Mouse (Mus musculus): ENCODE measurements around the gene Tab2.

Gene Tab2

DNA sequence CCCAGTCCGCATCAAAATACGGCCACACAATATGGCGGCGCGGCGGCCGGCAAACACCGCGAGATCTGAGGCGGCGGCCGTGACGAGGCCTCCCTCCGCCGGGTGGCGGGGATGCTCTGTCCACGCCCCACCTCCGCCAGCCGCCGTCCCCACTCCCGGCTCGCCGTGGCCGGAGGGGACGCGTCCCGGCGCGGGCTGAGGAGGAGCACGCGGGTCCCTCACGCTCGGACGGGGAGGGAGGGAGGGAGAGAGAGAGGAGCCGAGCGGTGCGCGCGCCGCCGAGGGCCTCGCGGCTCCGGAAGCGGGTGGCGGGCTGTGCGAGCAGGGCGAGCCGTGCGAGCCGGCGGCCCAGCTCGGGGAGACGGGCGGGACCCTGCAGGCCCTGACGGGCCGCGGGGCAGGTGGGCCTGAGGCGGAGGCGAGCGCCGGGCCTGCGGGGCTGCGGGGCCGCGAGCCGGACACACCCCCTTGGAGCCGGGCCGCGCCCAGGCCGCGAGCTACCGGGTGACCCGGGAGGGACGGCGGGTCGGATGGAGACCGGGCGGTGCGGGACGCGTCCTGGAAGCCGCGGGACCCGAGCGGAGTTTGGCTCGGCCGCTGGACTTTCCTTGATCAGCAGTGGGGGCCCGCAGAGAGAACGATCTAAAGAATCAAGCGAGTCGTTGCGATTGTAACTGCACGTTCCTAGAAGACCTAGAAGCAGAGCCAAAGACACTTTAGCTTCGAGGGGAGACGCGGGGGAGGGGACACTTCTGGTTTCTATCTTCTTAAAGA is at the start of gene Tab2:
Gene Tab2 (minus strand): TSS at position 3 of the 774 bp plus-strand sequence.
- DNase-seq, result peak; percentile 93 to 96

DNA sequence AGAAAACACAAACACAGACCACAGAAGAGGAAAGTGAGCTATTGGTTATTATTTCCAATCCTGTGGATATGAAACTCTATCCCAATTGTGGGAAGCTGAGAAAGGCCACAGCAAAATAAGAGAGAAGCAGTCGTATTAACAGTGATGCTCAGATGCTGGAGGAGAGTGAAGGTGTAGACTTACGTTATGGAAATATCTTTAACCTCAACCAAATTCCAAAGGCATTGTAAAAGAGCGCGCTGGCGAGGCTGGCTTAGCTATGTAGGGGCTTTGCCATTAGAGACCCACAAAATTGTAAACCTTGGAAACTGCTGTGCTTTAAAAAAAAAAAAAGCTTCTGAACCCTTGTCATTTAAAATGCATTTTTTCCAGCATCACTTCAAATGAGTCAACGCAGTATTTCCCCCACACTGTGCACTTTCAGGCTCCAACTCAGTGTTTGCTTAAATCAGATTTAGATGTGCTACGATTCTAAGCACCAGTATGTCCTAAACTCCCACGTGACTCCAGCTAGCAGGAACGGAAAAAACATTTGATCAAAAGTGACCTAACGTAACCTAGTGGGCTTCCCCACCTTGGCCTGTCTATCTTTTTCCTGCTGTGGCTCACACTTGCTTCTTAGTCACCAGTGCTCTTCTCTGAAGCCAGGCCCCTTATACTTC is 36.4 kb upstream of the Tab2 start:
- no peak for DNase-seq

DNA sequence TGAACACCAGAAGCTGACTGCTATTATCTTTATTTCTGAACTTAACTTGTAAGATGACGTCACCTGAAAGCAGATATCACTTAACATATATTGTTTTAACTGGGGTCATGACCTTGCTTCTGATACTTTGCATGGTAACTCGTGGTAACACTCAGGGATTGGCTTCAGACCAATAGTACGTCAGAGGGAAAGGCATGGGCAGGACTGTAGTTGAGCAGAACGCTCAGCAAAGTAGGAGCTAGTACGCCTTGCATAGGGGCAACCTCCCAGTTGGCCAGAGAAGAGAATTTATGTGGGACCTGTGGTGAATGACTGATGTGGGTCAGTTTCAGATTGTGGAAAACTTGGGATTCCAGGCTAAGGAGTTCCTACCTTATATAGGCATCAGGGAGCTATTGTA is 35.6 kb upstream of the Tab2 start:
- DNase-seq, result no peak

DNA sequence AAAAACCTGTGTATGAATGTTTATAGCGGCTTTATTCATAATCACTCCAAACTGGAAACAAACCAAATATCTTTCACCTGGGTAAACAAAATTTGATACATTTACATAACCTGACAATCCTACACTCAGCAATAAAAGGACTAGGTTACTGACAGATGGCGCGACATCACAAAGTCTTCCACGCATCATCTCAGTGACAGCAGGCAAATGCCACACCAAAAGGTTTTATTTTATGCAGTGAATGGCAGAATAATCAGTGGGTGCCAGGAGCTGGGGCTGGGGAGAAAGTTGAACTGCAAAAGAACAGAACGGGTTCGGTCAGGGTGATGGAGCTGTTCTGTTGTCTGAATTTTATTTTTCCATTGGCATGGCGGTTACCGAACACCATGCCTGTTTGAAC is 31.5 kb upstream of the Tab2 start:
- DNase-seq, result no peak

DNA sequence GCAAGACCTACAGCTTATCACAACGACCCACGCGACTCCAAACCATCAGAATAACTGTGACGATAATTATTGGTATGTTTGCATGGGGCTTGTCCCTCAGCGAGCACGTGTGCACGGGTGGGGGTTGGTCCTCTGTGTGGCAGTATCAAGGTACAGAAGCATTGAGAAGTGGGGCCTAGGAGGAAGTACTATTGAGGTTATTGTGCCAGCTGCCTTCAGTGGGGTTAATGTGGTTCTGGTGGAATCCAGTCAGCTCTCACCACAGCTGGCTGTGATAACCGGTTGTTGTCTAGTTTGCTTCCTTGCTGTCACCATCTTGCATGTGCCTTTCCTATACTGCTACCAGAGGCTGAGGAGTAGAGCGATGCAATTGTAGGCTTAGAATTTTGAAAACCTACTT is 20.4 kb upstream of the Tab2 start:
- no peak for DNase-seq

DNA sequence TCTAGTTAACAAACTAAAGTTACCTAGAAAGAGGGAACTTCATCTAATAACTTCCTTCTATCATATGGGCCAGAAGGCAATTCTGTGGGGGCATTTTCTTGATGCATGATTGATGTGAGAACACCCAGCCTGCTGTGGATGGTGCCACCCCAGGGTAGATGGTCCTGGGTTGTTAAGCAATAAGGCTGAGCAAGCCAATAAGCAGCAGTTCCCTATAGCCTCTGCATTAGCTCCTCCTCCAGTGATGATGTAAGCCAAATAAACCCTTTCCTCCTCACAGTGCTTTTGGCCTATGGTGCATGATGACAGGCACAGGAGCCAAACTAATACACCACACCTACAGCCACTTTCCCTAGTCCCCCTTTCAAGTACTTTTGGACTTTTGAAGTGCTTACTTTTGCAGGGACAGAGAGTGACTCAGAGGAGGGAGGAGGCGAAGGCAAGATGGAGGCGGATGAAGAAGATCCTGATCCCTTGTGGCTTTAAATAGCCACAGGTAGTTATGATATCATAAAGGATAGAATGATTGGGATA is 12.8 kb upstream of the Tab2 start:
- DNase-seq, result no peak

DNA sequence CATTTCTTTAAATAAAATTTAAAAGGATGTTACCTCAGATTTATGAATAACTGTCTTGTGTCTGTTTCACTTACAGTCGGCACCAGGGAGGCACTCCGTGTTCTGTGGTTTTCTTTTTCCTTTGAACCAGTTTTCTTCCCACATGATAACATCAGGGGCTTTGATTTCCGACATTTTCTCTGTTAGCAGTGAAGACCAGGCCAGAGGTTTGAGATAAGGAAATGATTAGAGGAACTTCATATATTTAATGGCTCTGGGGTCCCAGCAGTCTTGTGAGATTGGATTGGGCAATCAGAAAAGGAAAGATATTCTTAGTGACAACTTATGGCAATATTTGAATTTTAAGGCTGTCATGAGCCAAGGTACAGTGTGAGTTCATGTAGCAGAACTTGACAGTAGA is 11.1 kb upstream of the Tab2 start:
- DNase-seq, result no peak

DNA sequence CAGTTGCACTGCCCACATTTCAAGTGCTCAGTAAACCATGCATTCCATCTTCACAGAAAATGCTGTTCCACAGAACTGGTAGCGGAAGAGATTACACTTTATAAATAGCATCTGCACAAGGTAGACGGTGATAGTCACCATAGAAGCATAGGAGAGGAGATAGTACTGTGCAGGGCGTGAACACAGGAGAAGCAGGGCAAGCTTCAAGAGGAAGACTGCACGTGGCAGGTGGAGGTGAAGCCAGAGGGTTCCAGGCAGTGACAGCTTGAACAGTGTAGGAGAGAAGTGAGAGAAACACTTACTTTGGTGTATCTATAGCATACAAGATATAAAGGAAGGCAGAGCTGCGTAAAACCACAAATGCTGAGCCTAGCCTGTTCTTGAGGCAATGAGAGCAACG is 3.0 kb upstream of the Tab2 start:
- no peak for DNase-seq

DNA sequence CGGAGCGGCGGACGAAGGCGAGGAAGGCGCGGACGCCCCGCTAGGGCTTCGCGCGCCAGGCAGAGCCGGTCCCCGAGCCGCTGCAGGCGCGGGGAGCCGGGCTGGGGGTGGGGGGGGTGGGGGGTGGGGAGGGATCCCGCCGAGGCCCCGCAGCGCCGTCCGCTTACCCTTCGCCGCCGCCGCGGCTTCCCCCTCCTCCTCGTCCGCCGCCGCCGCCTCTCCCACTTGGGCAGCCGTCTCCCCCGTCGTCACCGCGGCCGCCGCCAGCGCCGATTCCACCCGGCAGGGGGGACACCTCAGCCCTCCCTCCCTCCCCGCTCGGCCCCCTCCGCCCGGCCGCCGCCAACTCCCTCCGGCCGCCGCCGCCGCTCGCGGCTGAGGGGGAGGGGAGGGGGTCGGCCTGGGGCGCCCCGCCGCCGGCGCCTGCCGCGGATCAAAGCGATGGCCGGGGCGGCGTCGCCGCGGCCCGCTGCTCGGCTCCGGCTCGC is 352 bp downstream of the Tab2 start:
- DNase-seq, result peak; percentile 76 to 78

DNA sequence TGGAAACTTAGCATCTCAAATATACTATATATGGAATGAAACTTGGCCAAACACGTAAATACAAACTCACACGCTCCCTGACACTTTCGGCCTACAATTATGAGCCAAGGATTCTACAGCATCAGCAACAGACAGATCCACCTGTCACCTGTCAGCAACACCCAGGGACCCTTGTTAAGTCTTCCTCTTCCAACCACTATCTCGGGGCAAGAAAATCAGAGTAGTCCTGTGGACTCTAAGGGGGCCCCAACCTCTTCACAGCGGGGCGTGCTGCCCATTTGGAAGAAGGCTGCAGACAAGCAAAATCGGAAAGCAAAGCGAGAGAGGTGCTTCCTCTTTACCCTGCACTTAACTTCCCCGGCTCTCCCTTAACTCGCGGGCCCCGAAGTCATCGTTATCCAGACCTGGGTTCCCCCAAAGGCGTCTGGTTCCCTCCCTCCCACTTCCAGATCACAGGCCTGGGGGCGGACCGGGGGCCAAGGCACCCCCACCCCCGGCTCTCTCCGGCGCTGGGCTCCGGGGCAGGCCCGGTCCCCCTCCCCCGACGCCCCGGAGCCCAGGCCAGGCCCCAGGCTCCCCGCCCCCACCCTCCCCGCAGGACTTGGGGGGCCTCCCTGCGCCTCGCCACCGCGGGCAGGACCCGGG is 919 bp downstream of the Tab2 start:
- DNase-seq, result peak; percentile 55 to 58

DNA sequence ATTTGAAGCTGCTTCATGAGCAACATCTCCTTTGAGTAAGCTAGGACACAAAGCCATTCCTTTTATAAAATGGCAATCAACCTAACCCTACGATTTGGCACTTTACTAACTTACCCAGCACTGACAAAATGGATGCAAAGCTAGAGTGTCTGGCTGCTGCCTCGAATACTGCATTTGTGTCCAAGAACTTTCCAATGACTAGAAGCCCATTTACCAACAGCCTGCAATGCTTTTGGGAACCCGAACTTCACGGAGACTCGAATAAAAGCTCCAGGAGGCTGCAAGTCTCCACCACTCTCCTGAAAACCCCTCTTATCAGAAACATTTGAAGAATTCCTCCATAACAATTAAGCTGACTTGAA is 1.4 kb downstream of the Tab2 start:
- DNase-seq, result peak; percentile 9 to 16

DNA sequence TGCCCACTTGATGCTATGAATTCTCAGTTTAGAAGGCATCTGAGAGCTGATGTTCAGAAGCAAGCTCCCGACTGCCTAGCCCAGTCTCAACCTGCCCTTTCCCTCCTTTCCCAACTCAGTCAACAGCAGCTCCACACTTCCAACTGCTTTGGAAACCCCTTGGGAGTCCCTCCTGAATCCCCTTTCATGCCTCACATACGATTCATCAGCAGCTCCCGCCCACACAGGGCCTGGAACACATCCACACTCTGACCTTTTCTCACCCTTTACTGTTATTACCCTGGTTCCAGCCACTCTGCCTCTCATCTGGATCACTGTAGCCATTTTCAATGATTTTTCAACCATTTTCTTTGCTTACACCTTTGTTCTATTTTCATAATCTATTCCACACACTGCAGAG is 13.0 kb downstream of the Tab2 start:
- no peak for DNase-seq

DNA sequence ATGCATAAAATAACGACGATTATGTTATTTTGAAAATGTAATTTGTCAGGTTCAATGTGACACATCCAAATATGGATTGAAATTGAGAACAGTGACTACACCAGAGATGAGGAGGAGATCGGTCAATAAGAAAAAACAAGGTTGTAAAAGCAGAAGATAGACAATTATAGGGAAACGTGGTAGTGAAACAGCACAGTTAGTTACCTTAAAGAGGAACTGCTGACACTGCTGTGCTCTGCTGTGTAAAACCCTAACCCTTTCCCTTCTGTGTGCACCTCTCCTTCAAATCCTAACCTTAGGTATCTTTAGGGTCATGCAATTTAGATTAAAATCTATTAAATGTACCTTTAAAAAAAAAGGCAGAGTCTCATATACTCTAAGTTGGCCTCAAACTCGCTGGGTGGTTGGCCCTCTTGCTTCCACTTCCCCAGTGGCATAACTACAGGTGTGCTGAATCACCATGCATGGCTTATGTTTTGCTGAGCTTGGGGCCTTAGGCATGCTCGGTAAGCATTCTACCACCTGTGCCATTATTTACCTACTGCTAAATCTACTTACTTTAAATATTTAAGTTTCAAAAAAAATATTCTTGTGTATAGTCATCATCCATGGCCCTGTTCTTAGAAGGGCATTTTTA is 19.4 kb downstream of the Tab2 start:
- no peak for DNase-seq

DNA sequence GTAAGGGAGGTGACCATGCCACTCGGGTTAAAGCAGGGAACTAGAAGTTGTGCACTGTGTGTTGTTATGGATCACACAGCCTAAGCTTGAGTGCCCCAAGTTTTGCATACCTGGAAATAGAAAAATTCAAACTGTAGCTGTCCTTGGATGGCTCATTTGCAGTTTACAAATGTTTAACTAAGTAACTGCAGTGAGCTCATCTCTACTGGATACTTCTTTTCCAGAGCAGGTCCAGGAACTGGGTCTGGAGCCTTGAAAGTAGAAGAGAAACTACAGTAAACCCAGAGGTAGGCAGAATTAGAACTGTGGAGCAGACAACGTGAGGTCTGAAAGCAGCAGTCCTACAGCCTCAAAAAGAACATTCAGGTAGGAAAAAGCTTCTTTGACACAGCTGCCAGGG is 23.1 kb downstream of the Tab2 start:
- no peak for DNase-seq

DNA sequence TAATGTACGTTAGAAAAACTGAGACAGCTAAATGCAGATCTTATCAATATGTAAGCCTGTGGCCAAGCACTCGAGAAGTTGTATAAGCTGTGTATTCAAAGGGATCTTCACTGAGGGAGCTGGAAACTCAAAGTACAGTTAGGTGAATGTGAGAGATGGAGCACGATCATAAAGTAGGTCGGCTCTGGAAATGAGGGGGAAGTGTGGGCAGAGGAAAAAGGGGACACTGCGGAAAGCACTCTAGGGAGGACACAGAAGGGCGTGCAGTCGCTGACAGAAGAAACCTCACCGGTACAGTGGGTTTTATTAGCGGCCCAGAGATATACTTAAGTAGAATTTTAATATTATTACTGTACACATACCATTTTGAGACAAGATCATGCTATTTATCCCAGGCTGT is 27.0 kb downstream of the Tab2 start:
- no peak for DNase-seq

DNA sequence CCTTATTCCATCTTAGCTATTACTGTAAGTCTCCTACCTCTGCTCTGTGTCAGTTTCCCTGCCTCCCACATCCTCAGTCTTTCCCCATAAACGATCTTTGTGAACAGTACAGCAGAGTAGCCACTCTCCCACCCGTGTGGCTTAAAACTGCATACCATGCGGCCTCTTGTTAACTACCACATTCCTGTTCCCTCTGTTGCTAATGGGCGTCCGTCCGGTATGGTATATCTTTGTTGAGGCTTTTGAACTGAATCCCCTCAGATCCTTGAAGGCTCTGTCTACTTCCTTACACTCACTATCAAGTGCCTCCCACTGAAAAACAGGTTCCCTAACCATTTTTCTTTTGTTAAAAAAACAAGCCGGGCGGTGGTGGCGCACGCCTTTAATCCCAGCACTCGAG is 30.5 kb downstream of the Tab2 start:
- DNase-seq, result no peak

DNA sequence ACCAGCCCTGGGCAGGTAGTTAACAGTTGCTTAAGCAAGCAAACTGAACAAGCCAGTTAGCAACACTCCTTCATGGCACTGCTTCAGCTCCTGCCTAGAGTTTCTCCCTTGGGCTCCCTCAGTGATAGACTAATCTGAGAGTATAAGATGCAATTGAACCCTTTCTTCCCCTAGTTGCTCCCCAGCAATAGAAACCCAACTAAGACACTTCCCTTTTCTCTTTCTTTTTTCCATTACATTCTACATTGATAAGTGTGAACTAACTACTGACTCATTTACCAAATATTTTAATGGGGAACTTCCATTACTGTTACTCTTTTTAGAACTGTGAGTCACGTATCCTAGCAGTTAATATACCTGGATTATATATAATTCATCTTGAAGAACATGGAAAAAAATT is 32.6 kb downstream of the Tab2 start:
- DNase-seq, result no peak

DNA sequence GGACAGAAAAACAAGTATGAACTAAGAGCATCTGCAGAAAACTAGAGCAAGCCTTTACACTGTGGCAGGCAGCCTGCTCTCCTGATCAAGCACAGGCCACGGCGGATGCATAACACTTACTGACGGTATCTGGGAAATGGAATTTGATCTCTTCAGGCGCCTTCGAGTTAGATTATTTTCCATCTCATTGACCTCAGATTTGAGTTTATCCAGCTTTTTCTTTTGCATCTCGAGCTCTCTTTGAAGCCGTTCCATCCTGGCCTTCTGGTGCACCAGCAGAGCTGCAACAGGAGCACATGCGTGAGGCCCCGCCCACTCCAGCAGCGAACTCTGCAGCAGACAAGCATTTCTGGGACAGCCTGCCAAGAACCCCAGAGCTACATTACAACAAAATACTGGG is 44.8 kb downstream of the Tab2 start:
- DNase-seq, result peak; percentile 48 to 72

DNA sequence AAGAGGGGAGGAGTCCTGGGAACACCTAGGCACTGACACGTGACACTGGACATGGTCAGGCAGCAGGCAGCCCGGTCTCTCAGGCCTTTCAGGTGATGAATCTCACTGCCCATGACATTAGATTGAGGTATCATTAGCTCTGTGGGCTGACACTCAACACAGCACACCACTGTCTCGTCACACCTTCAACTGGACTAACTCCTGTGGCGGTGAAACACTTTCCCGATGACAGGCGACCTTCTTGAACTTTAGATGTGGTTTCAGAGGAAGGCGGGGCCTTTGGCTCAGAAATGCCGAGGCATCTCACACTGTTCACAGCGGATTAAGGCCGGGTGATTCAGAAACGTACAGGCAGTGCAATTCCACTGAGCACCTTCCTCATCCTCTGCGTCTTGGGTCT is 48.9 kb downstream of the Tab2 start:
- no peak for DNase-seq

DNA sequence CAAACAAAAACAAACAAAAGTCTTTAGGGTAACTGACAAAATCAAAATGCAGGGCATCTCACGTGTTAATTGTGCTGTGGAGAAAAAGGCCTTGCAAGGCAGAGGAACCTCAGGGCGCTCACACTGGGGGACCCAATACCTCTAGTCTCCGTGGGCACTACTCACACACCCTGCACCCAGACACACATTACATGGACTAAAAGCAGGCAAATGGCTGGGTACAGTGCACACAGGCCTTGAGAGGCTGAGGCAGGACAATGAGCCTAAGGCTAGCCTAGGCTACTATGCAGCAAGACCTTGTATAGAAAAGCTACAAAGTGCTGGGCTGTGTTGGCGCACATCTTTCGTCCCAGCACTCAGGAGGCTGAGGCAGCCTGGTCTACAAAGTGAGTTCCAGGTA is 51.9 kb downstream of the Tab2 start:
- DNase-seq, result no peak

DNA sequence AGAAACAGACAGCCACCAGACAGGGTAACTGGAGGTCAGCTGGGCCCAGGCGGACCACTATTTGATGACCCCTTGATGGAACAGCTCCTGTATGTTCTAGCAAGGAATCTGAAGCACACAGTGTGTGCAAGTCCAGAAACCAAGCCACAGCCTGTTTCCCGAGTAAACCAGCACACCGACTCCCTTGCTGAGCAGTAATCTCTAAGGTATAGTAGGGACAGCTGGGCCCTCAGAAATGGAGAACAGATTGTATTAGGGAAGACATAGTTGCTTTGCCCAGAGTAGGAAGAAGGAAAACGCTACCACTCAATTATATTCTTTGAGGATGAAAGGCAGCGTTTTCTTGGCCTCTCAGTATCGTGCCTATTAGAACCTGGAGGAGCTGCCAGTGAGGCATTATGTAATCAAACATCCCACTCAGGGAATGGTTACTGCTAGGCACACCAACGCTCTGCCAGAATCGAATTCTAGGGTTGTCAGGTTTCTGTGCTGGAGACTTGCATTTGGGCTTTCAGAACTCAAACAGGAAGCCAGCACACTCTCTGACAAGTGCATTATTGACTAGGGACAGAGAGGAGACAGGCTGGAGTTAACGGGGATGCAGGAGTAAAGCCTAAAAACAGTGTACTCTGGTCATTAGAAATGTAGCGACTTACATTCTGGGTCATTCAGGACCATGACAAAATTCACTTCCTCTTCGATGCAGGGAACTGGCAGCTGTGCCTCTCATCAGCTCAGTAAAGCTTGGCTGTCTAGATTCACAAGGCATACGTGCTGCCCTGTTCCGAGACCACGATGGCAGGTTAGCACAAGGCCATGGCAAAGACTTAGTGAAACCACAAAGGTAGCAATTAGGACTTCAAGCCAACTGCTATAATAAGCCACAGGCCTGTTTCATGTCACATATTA is 55.1 kb downstream of the Tab2 start:
- no peak for DNase-seq

DNA sequence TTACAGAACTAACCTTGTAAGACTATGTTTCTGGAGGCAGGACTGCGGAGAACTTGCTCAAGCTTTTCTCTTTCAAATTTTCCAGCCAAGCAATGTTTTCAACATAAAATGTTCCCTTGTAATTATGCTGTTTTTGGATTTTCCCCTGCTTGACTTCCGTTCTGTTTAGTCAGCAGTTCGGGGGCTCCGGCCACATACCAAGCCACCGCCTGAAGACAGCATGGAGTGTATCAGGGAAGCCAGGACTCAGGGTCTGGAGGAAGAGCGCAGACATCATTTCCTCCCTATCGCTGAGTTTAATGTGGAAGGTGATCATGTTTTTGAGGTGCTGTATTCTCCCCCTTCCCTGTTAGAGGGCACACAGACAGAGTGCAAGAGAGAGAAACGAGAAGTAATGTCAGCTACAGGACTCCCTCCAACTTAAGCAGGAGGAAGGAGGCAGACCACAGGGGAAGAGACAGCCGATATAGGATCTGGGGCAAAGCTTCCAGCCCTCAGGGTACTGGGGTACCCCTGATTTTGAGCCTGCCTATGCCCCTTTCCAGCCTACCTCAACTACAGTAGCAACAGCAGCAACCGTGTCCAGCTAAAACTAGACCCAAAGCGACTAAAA is 67.7 kb downstream of the Tab2 start:
- DNase-seq, result peak in 1 of 2 experiments; percentile 1

All from cerebellum, postnatal 25 days (tissue).